Mouse (Mus musculus) adrenal gland, postnatal 10 days (tissue): ENCODE data around the gene Ncoa3. TPM values are rescaled to one million over a fixed set of nuclear protein-coding genes. Genes with fewer than 3 reads are reported as not detected.
"Not testable (repeated sequence)": the region's sequence is repeated elsewhere in the genome, so short reads cannot be mapped to it uniquely, and the experiment has no call there.

Experiments used
- DNase-seq: peaks from one replicate; pipeline ENCODE4 v3.0.0; 2021; ENCODE audit warnings: mixed read lengths
- long read RNA-seq, 2 experiments: library from polyadenylated mRNA; stranded (forward); transcript quantifications; one replicate each; pipeline ENCODE4 v2.0.0; 2021
- total RNA-seq, 2 experiments: library from RNA; stranded (reverse); gene quantifications; 2 replicates each; pipeline ENCODE4 v1.2.3; 2021

Ncoa3 gene
- total RNA-seq, result 10 to 100 TPM; 24.1 to 31.7 TPM
- long read RNA-seq, experiment 1, partial matches to known transcripts, result 1 of 1 reads
- long read RNA-seq, experiment 1, other reads (novel, unspliced or antisense), result 0 of 1 reads
- long read RNA-seq, experiment 2, full-length matches to known transcripts, result 3 of 6 reads
- long read RNA-seq, experiment 2, partial matches to known transcripts, result 2 of 6 reads
- long read RNA-seq, experiment 2, other reads (novel, unspliced or antisense), result 1 of 6 reads

DNA sequence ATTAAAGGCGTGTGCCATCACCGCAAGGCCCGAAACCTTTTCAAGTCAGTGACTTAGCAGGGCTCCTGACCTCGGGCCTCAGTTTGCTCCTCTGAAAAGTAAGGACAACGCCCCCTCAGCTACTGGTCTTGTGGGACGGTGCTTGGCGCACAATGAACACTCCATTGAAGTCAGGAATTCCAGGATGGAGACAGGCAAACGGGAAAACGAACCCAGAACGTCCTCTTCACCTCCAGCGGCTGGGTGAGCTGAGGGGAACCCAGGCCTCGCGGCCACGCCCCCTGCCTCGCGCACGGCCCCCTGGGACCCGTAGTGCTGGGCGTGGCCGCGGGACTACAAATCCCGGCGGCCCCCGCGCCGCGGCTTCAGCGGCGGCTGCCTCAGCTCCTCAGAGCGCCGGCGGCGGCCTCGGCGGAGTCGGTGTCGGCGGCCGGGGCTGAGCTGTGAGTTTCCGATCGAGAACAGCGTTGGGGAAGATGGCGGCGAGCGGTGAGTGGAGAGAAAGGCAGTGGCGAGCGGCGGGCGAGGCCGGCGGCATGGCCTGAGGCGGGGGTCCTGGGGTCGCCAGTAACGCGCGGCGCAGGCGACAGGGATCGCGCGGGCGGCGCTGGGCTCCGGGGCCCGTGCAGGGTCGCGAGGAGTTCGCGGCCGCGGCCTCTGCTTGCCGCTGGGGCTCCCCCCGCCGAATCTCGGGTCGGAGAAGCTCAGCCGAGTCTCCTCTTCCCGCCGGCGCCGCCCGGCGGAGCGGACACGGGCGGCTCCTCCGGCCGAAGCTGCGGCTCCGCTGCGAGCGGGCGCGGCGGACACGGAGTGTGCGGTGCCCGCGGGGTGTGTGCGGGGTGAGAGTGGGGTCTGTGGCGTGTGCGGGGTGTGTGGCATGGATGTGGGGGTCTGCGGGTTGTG is at the start of gene Ncoa3:
TSS of gene Ncoa3 (plus strand) at position 367 of the 903 bp plus-strand sequence.
- peak; percentile 96 for DNase-seq

DNA sequence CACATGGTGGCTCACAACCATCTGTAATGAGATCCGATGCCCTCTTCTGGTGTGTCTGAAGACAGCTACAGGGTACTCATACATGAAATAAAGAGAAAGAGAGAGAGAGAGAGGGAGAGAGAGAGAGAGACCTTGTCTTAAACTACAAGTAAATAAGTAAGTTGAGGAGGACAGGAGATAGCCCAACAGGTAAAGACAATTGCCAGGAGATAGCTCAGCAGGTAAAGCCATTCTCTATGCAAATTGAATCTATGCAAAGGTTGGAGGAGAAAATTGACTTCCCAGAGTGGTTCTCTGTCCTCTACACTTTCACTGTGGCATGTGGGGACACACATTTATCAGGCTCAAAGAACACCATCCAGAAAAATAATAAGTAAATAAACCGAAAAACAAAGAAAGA is 49.3 kb upstream of the Ncoa3 start:
- no peak for DNase-seq

DNA sequence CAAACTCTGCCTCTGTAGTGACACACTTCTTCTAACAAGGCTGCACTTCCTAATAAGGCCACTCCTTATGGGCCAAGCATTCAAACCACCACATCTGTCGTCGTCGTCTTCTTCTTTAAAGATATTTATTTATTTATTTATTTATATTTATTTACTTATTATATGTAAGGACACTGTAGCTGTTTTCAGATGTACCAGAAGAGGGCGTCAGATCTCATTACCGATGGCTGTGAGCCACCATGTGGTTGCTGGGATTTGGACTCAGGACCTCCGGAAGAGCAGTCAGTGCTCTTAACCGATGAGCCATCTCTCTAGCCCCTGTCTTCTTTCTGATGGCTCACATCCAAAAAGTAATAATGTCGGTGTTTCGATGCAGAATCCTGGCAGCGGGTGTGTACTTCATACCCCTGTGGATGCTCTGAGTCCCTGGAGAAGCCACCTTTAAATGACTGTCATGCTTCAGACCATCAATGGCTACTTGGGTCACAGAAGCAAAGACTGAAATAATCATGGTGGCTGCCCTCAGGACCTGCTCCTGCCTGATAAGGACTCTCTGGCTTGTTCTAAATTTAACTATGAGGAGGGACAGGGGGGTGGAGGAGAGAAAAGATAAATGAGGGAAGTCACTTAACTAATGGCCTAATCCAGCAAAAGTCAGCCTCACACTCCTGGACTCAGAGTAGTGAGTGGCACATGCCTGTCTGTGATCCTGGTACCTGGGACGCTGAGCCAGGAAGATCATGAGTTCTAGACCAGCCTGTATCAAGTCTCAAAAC is 47.7 kb upstream of the Ncoa3 start:
- DNase-seq, result no peak

DNA sequence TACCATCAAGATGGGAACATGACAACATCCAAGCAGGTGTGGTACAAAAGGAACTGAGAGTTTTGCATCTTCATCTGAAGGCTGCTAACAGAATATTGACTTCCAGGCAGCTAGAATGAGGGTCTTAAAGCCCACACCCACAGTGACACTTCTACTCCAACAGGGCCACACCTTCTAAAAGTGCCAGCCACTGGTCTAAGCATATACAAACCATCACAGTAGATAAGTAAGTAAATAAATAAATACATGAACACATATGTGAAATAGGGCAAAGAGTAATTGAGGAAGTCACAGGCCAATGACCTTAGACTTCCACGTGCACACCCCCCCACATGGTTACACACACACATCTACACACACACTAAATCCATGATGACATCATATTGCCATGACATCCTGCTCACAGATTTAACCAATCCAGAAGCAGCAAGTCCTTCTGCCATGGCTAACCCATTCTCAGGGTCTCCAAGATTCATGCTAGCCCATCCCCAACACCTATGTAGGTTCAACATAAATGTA is 46.3 kb upstream of the Ncoa3 start:
- no peak for DNase-seq

DNA sequence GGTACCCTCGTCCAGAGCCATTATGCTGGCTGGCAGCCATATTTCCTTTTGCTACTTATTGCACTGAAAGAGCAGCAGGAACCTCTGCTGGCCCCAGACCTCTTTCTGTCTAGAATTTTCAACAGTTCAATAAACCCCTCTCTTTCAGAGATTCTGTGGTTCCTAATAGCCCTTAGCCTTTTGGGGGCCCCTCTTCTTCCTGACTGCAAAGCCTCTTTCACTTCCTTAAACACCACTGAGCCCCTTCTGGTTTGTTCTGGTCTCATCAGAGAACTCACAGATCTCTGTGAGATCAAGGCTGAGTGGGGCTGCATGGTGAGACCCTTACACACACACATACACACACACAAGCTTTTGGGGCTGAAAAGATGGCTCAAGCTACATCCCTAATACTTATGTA is 44.4 kb upstream of the Ncoa3 start:
- no peak for DNase-seq

DNA sequence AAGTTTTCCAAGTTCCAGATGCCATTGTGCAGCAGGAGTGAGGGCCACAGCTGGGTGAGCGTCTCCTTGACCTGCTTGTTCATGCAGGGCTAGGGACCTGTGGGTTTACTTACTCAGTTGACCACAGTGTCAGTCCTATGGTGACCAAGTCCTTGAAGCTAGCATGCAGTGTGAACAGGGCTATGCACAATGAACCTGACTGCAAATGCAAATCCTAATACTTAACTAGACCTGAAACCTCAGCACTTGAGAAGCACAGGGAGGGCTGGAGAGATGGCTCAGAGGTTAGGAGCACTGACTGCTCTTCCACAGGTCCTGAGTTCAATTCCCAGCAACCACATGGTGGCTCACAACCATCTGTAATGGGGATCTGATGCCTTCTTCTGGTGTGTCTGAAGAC is 43.7 kb upstream of the Ncoa3 start:
- not testable (repeated sequence) for DNase-seq

DNA sequence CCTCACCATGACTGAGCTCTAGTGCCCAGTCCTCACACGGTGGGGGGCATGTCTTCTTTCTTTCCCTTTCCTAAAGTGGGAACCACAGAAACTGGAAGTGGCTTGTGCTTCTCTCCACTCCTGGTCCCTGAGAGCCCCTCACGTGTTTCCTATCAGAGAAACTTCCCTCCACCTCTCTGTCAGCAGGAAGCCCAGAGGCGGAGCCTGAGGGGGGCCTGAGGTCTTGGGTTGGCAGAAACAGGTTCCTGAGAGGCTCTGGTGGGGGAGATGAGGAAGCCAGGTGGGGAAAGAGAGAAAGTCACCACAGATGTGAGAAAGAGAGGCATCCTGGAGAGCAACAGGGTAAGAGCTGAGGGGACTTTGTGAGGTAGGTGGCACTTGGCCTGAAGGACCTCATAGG is 42.7 kb upstream of the Ncoa3 start:
- no peak for DNase-seq

DNA sequence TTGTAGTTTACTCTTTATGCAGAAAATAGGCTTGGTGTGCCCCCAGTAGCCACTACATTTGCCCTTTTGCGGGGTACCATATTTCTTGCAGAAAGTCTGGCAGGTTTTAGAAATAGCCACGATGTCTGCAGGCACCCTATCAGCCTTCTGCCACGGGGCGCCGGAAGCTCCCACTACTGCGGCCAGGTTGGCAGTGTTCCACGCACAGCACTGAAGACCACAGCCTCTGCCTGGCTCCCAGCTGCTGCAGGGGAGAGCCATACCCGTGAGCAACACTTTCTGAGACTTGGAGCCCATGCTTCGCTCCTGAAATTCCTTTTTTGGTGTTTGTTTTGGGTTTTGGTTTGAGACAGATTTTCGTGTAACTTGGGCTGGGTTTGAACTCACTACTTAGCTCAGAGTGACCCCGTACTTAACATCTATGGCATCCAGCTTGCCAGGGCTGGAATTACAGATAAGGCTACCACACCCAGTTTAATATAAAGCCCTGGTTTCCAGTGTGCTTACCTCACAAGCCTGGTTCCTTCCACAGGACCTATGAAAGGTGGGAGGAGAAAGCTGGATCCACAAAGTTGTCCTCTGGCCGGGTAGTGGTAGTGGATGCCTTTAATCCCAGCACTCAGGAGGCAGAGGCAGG is 40.9 kb upstream of the Ncoa3 start:
- DNase-seq, result no peak

DNA sequence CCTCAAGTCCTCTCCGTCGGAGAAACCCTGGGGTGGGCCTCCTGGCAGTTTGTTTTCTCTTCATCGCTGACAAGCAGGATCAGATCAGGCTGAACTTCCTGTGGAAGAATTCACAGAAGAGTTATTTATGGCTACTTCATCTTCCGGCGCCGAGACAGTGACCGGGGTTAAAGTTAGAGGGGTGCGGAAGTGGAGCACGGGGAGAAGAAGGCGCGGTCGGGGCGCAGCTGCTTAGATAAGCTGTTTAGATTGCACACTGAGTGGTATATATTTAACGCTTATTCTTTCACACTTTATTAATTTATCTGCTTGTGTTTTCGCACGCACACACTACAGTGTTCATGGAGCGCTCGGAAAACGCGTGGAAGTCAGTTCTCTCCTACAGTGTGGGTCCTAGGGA is 37.6 kb upstream of the Ncoa3 start:
- peak; percentile 30 for DNase-seq

DNA sequence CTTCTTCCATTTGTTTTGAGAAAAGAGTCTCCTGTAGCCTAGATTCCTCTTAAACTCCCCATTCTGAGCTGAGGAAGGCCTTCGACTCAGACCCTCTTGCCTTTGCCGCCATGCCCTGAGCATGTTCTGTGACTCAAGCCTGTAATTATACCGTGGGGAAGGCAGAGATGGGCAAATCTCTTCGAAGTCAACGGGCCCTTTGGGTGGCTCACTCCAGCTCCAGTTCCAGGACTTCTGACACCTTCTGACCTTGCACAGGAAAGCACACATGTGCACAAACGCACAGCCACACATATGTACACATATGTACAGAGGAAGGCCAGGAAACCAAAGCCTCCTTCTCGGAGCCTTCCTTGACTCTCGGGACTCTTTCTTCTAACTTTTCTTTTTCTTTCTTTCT is 37.0 kb upstream of the Ncoa3 start:
- no peak for DNase-seq

DNA sequence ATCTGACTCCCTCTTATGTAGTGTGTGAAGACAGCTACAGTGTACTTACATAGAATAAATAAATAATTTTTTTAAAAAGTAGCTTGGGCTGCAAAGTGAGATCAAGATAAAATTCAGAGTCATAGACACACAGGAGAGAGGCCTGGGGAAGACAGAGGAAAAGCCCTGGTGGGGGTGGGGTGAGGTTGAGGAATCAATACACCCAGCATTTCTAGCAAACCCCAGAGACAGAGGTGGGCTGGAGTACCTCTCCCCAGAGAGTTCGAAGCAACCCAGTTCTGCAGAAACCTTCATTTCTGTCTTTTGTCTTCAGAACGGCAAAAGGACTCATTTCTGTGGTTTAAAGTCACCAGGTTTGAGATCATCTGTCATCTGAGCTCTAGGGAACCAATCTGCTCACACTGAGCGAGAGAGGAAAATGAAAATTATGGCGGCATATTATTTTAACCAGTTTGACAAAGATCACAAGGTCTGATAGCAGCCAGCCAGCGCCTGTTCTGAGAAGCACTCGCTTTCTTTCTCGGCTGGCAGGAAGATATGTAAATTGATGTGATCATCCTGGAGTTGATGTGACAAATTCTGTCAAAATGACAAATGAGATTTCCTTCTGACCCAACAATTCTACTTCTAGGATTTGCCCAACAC is 36.2 kb upstream of the Ncoa3 start:
- no peak for DNase-seq

DNA sequence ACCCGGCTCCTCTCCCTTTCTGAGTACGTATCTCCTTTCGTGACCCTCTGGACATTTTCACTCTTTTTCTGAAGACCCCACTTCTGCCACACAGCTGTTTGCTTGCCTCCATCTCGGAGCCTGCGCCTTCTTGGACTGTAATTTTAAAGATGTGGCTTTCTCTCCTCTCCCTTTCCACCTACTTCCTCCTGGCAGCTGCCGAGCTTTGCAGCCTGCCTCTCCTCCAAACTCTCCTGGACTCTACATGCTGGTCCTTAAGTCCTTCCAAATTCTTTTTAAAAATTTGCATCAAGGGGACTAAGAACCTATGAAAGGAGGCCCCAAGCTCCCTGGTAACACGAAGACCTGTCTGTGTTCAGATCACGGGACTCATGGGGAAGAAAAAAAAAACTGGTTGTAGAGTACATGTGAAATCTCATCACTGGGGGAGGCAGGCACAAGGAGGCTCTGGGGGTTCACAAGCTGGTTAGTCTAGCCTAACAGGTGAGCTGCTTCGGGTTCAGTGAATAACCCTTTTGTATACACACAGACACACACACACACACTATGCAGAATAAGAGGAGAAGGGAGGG is 35.1 kb upstream of the Ncoa3 start:
- DNase-seq, result no peak

DNA sequence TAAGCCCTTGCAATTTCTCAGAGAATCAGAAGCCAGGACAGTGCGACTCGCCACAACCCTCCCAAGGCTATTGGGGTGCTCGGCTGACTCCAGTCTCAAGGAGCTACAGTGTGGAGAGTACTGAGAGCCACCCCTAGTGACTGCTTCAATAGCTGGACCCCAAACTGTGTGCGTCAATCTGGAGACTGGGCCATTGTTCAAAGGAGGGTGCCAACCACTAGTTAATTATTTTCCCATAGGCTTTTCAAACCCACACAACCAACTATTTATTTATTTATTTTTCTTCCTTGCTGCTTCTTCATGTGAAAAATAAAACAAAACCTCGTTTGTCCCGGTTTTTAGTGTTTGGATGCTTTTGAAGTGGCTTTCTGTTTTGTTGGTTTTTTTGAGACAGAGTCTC is 33.9 kb upstream of the Ncoa3 start:
- no peak for DNase-seq

DNA sequence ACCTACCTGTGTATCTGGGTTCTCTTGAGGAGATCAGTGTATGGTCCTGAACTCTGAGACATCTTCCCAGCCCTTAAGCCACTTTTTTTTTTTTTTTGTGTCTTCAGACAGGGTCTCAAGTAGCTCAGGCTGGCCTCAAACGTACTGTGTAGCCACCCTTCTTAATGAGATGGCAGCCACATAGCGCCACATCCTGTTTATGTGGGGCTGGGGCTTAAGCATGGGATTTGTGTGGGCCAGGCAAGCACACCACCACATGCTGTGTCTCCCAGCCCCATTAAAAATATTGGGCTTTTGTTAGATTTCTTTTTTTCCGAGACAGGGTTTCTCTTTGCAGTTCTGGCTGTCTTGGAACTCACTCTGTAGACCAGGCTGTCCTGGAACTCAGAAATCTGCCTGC is 31.7 kb upstream of the Ncoa3 start:
- DNase-seq, result no peak

DNA sequence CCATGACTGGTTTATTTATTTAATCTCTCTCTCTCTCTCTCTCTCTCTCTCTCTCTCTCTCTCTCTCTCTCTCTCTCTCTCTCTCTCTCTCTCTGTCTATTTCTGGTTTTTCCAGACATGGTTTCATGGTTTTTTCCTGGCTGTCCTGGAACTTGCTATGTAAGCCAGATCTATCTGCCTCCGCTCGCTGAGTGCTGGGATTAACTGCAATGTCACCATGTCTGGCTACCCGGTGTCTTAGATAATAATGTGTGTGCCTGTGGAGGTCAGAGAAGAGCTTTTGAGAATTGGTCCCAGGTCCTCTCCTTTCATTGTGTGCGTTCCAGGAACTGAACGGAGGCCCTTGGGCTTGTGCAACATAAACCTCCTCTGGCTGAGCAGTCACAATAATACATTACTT is 29.6 kb upstream of the Ncoa3 start:
- no peak for DNase-seq

DNA sequence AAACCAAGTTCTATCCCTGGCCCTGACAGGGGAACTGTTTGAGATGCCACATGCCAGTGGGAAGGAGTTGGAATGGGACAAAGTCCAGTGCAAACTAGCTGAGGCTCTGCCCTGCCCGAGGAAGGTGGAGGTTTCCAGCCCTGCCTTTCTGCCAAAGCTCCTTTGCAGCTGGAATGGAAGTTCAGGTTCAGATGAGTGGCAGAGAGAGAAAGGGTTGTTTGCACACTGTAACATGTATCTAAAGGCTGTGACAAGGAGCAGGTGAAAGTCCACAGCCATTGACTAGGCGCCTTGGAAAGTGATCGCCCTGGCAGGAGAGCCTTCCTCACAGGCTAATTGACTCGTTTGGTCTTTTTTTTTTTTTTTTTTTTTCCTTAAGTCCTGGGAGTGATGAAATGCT is 28.3 kb upstream of the Ncoa3 start:
- DNase-seq, result peak; percentile 34

DNA sequence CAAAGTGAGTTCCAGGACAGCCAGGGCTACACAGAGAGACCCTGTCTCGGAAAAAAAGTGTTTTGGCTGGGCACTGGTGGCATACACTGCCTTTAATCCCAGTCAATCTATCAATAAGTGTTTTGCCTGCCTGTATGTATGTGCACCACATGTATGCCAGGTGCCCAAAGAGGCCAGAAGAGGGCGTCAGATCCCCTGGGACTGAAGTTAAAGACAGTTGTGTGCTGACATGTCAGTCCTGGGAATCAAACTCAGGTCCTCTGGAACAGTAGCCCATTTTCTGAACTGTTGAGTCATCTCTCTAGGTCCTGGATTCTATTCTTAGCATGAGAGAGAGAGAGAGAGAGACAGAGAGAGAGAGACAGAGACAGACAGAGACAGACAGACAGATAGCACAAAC is 25.4 kb upstream of the Ncoa3 start:
- no peak for DNase-seq

DNA sequence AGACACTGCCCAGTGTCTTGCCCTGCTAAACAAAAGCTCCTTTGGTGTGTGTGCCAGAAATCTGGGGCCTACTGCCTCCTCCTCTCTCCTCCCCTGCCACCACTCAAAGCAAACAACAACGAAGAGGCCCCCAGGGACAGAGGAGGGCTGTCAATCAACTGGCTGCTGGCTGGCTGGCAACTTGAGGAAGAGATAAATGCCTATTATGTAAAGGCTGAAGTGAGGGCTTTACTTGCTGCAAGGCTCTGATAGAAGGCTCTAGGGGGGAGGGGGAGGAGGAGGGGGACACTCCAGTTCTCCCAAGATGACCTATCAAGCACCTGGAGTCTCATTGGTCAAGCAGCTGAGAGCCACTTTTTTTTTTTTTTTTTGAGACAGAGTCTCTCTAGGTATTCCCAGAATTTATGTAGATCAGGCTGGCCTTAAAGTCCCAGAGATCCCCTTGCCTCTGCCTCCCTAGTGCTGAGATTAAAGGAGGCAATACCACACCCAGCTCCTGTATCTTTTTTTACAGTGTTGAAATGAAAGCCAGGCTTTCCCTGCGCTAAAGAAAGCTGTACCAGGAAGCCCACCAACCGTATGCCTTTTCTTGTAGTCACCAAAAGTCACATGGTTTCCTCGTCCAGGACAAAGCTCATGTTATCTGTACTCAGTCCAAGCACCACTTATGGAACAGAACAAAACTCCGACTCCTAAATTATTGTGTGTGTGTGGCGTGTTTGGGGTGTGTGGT is 24.4 kb upstream of the Ncoa3 start:
- DNase-seq, result peak; percentile 56

DNA sequence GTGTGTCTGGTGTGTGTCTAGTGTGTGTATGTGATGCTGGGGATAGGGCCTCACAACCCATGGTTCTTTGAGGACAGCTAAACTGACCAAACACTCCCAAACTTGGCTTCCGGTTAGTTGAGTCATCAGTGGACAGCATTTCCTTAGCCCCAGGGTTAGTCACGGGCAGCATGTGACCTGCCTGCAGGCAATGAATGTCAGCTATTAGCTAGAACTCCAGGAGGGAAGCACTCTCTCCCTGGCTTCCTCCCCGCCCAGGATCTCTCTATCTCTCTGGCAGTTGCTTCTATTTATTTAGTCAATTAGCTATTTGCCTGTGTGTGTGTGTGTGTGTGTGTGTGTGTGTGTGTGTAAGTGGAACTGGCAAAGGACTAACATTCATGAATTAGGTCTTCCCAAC is 23.6 kb upstream of the Ncoa3 start:
- DNase-seq, result peak; percentile 66

DNA sequence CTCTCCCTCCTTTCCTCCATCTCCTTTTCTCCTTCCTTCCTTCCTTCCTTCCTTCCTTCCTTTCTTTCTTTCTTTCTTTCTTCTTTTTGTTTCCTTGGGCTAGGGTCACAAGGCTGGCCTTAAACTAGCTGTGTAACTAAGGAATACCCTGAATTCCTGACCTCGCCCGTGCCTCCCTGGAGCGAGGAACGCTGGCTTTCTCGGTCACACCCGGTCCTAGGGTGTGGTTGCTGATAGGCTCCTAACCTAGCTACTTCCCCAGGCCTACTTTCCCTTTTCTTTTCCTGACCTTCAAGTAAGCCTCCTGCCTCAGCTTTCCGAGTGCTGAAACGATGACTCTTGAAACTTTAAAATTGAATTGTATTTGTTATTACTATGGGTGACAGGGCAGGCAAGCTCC is 23.0 kb upstream of the Ncoa3 start:
- DNase-seq, result no peak

DNA sequence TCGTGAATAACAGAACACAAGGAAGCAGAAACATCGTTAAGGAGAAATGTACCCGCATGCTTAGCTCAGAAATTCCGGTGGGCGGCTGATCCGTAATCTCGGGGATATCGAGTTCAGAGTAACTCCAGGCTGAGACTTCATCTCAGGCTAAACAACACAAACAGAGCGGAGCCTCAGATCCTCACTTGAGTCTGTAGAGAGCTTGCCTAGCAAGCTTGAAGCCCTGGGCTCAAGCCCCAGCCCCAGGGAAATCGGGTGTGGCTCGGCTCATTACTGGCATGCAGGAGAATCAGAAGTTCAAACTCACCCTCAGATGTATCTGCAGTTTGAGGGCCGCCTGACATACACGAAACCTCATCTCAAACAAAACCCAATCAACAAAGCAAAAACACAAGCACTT is 22.5 kb upstream of the Ncoa3 start:
- DNase-seq, result no peak
